Mouse (Mus musculus) C2C12 (cell line): ENCODE measurements around the gene 1810062G17Rik.

ENCODE experiments used
- CEBPB ChIP-seq: IDR thresholded peaks from one replicate; pipeline ENCODE4 v1.6.1; 2011; ENCODE audit warnings: low read depth, mild to moderate bottlenecking, control low read depth, moderate library complexity
- CTCF ChIP-seq: IDR thresholded peaks from one replicate; pipeline ENCODE4 v1.5.1; 2011; ENCODE audit not compliant: control insufficient read depth, insufficient read depth, insufficient read length
- FOSL1 ChIP-seq: IDR thresholded peaks from one replicate; pipeline ENCODE4 v1.8.0; 2011; ENCODE audit warnings: mild to moderate bottlenecking, low read length; ENCODE audit not compliant: poor library complexity, insufficient read depth, severe bottlenecking
- MAX ChIP-seq: IDR thresholded peaks from one replicate; pipeline ENCODE4 v1.6.1; 2011; ENCODE audit warnings: mild to moderate bottlenecking, control low read depth
- MYOD1 ChIP-seq: IDR thresholded peaks from one replicate; pipeline ENCODE4 v1.6.1; 2011; ENCODE audit warnings: low read depth; ENCODE audit not compliant: control insufficient read depth, insufficient read length
- MYOG ChIP-seq: IDR thresholded peaks from one replicate; pipeline ENCODE4 v1.6.1; 2011; ENCODE audit not compliant: control insufficient read depth, insufficient read length; ENCODE audit errors: extremely low read depth
- USF1 ChIP-seq: IDR thresholded peaks from one replicate; pipeline ENCODE4 v1.6.1; 2011; ENCODE audit warnings: low read depth, mild to moderate bottlenecking, control low read depth, moderate library complexity

GRCm38 (mm10) chr3:36474421-36474820 lies 1.3 kb upstream of the 1810062G17Rik start:
- TF ChIP-seq CTCF (no peak), CEBPB (no peak), MYOD1 (no peak), MYOG (no peak), MAX (no peak), USF1 (peak; percentile 85), FOSL1 (no peak)
